In the genomic region with DNA sequence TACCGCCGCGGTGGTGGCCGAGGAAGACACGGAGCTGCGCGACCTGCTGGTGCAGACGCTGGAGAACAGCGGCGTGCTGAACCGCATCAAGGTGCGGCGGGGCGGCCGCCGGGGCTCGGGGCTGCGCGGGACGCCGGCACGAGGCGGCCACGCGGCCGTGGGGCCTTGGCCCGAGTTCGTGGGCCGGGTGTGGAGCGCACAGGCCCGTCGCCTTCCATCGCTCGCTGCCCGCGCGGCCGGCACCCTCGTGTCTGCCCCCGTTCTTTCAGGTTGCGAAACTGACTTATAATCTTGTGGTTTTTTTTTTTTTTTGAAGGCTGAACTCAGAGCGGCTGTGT, we compare ENCODE assay signal across 8 mouse cellular contexts. TPM values are rescaled to one million over a fixed set of nuclear protein-coding genes. Genes with fewer than 3 reads are reported as not detected.
DNase-seq lines count a peak whose midpoint lies in the region; ATAC-seq and TF ChIP-seq lines count a peak whose summit lies in the region.
"Not testable (repeated sequence)": the region's sequence is repeated elsewhere in the genome, so short reads cannot be mapped to it uniquely, and the experiment has no call there.

No protein-coding gene starts in this region.

- peak overlapping the region; percentile 81 for H3ac ChIP-seq in C2C12 (ENCODE audit: control insufficient read depth, insufficient read length, low read depth)

- H3K4me1 ChIP-seq in bone marrow macrophage, adult 2 months (ENCODE audit: control insufficient read depth, insufficient read depth, low read length); embryonic facial prominence, embryonic 13.5 days; intestine, postnatal 0 days (replicated peaks; ENCODE audit: control insufficient read depth, insufficient read depth, low read length); midbrain, embryonic 12.5 days: not testable (repeated sequence)

- TF ChIP-seq CTCF in C2C12 (IDR thresholded peaks at IDR 0.05; ENCODE audit: control insufficient read depth, insufficient read depth, insufficient read length); bone marrow macrophage, adult 2 months (IDR thresholded peaks at IDR 0.05; ENCODE audit: low read depth, low read length); intestine, postnatal 0 days (IDR thresholded peaks at IDR 0.05; ENCODE audit: low read depth): not testable (repeated sequence)

- H3K27ac ChIP-seq in bone marrow macrophage, adult 2 months (ENCODE audit: insufficient read depth, low read depth, low read length), result peak overlapping the region; percentile 64
- H3K27ac ChIP-seq in embryonic facial prominence, embryonic 13.5 days; intestine, postnatal 0 days (ENCODE audit: low read depth, low read length); midbrain, embryonic 12.5 days (replicated peaks): not testable (repeated sequence)

- peak; percentile 40 to 50 for DNase-seq in heart, adult 9 months (ENCODE audit: low spot score in 2 of 2)
- peak; percentile 17 for DNase-seq in liver
- peak; percentile 51 to 57 for DNase-seq in spleen, adult 18-20 months

- under 1% methylated on average over 40 of the region's 42 CpGs for WGBS in embryonic facial prominence, embryonic 13.5 days
- under 1% methylated on average over 34 of the region's 42 CpGs for WGBS in intestine, postnatal 0 days
- WGBS in midbrain, embryonic 12.5 days, result 0% methylated on average over 37 of the region's 42 CpGs

- H3K4me3 ChIP-seq in C2C12 (ENCODE audit: insufficient read depth, poor library complexity, severe bottlenecking), result peak overlapping the region; percentile 44
- peak overlapping the region; percentile 65 for H3K4me3 ChIP-seq in bone marrow macrophage, adult 2 months (ENCODE audit: insufficient read depth, low read length)
- peak overlapping the region; percentile 54 for H3K4me3 ChIP-seq in embryonic facial prominence, embryonic 13.5 days
- peak overlapping the region; percentile 45 for H3K4me3 ChIP-seq in intestine, postnatal 0 days (ENCODE audit: low read depth, low read length)
- H3K4me3 ChIP-seq in midbrain, embryonic 12.5 days, result peak overlapping the region; percentile 54

- peak overlapping the region; percentile 55 for H3K4me2 ChIP-seq in embryonic facial prominence, embryonic 13.5 days
- peak overlapping the region; percentile 51 for H3K4me2 ChIP-seq in intestine, postnatal 0 days (replicated peaks; ENCODE audit: low read depth)
- peak overlapping the region; percentile 49 for H3K4me2 ChIP-seq in midbrain, embryonic 12.5 days (replicated peaks)

- H3K79me2 ChIP-seq in C2C12 (ENCODE audit: control insufficient read depth, insufficient read depth), result peaks cover 13% of the 10 kb centered on the region

- H3K27me3 ChIP-seq in C2C12 (ENCODE audit: control insufficient read depth, insufficient read depth, insufficient read length); embryonic facial prominence, embryonic 13.5 days; intestine, postnatal 0 days (replicated peaks; ENCODE audit: control insufficient read depth, insufficient read depth, low read length); midbrain, embryonic 12.5 days: not testable (repeated sequence)

- peak; percentile 28; the same call in 1 of the 2 replicates for ATAC-seq in embryonic facial prominence, embryonic 13.5 days (ENCODE audit: insufficient number of reproducible peaks, insufficient read depth, low FRiP score, low TSS enrichment, low read depth)
- ATAC-seq in intestine, postnatal 0 days, result peak; percentile 53
- ATAC-seq in midbrain, embryonic 12.5 days (ENCODE audit: low FRiP score, low read depth), result not testable (repeated sequence)

- TF ChIP-seq POLR2A in bone marrow macrophage, adult 2 months (IDR thresholded peaks at IDR 0.05; ENCODE audit: borderline replicate concordance, low read depth, low read length), result not testable (repeated sequence)

- H3K9me3 ChIP-seq in embryonic facial prominence, embryonic 13.5 days; intestine, postnatal 0 days (ENCODE audit: control insufficient read depth); midbrain, embryonic 12.5 days: not testable (repeated sequence)

- not testable (repeated sequence) for H3K79me3 ChIP-seq in C2C12 (ENCODE audit: low read depth)

- H3K9ac ChIP-seq in embryonic facial prominence, embryonic 13.5 days, result peak overlapping the region; percentile 67
- peak overlapping the region; percentile 26; the same call in 1 of the 2 replicates for H3K9ac ChIP-seq in intestine, postnatal 0 days (ENCODE audit: low read depth, low read length)
- peak overlapping the region; percentile 60 for H3K9ac ChIP-seq in midbrain, embryonic 12.5 days (replicated peaks)

- peaks cover 18% of the 10 kb centered on the region for H3K36me3 ChIP-seq in C2C12 (ENCODE audit: control insufficient read depth, insufficient read depth)
- peaks cover 14% of the 10 kb centered on the region for H3K36me3 ChIP-seq in embryonic facial prominence, embryonic 13.5 days
- peaks cover 11% of the 10 kb centered on the region for H3K36me3 ChIP-seq in intestine, postnatal 0 days (ENCODE audit: control insufficient read depth, insufficient read depth)
- H3K36me3 ChIP-seq in midbrain, embryonic 12.5 days, result peaks cover 16% of the 10 kb centered on the region

RNA-seq across cellular contexts. Expression of a gene that starts 0.3 kb away (rescaled TPM):
- polyA plus RNA-seq in C2C12 (2012; fragmentation: generic; extraction: Trizol), result 4.9 TPM
- 16.4 and 17.4 TPM in 2 replicates for polyA plus RNA-seq in bone marrow macrophage, adult 2 months (2012; ENCODE audit: insufficient read depth, insufficient read length, missing spikeins)
- 35.0 and 35.7 TPM in 2 replicates for polyA plus RNA-seq in embryonic facial prominence, embryonic 13.5 days (2015; fragmentation: Nextera tagmentation; extraction: Ambion mirVana)
- polyA plus RNA-seq in intestine, postnatal 0 days (2015; fragmentation: Nextera tagmentation; extraction: Ambion mirVana), result 12.4 and 13.4 TPM in 2 replicates
- polyA plus RNA-seq in midbrain, embryonic 12.5 days (2016; fragmentation: Nextera tagmentation; extraction: Ambion mirVana), result 40.6 and 46.4 TPM in 2 replicates

RNA-seq across cellular contexts. Expression of a gene that starts 17.7 kb away (rescaled TPM):
- polyA plus RNA-seq in C2C12 (2012; fragmentation: generic; extraction: Trizol), result 84.9 TPM
- 19.5 and 23.3 TPM in 2 replicates for polyA plus RNA-seq in bone marrow macrophage, adult 2 months (2012; ENCODE audit: insufficient read depth, insufficient read length, missing spikeins)
- polyA plus RNA-seq in embryonic facial prominence, embryonic 13.5 days (2015; fragmentation: Nextera tagmentation; extraction: Ambion mirVana), result 21.9 and 24.8 TPM in 2 replicates
- 49.5 and 53.3 TPM in 2 replicates for polyA plus RNA-seq in intestine, postnatal 0 days (2015; fragmentation: Nextera tagmentation; extraction: Ambion mirVana)
- polyA plus RNA-seq in midbrain, embryonic 12.5 days (2016; fragmentation: Nextera tagmentation; extraction: Ambion mirVana), result 12.9 and 14.9 TPM in 2 replicates

RNA-seq across cellular contexts. Expression of a gene that starts 18.0 kb away (rescaled TPM):
- polyA plus RNA-seq in C2C12 (2012; fragmentation: generic; extraction: Trizol), result 0.04 TPM
- 0.45 TPM in 1 of 2 replicates, not detected in the other for polyA plus RNA-seq in bone marrow macrophage, adult 2 months (2012; ENCODE audit: insufficient read depth, insufficient read length, missing spikeins)
- 0.21 and 0.27 TPM in 2 replicates for polyA plus RNA-seq in embryonic facial prominence, embryonic 13.5 days (2015; fragmentation: Nextera tagmentation; extraction: Ambion mirVana)
- polyA plus RNA-seq in intestine, postnatal 0 days (2015; fragmentation: Nextera tagmentation; extraction: Ambion mirVana), result 0.08 TPM in 1 of 2 replicates, not detected in the other
- polyA plus RNA-seq in midbrain, embryonic 12.5 days (2016; fragmentation: Nextera tagmentation; extraction: Ambion mirVana), result 0.26 TPM in 1 of 2 replicates, not detected in the other
